Mouse (Mus musculus) ovary, postnatal 36 days (tissue): Measurements from ENCODE around the gene Nek1.

ENCODE experiments used
- DNase-seq: peaks from one replicate; pipeline ENCODE4 v3.0.0; 2022; ENCODE audit warnings: low spot score, mixed read lengths

Nek1 gene

GRCm38 (mm10) chr8:61158540-61158939 is 165.5 kb downstream of the Nek1 start:
- DNase-seq = no peak

DNA sequence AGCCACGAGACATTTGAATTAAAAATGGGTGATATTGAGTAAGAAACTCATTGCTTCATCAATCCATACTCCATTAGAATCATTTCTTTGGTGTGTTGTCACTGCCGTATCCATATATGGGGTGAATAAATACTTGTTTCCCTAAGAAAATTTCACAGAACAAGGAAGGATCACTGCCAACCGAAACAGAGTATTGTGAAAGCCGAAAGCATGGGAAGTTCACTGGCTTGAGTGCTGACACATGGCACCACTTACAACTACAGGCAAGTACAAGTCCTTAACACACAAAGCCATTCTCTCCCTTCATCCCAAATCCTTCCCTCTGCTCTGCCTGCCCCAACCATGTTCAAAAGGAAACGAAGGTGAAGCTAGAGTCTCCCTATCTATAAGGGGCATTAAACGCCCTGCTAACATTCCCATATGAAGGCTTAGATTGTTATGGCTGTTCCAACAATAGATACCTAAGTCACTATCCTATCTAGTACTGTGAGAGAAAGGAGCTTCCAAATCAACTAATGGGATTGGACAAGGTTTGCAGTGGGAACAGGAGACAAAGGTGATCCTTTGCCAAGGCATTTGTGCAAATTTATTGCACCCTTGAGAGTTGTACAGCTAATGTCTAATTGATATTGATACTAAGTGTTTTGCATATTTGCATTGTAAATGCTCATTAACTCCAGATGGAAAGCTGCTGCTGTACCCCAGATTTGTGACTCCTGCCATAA is 168.6 kb downstream of the Nek1 start:
- no peak for DNase-seq

DNA sequence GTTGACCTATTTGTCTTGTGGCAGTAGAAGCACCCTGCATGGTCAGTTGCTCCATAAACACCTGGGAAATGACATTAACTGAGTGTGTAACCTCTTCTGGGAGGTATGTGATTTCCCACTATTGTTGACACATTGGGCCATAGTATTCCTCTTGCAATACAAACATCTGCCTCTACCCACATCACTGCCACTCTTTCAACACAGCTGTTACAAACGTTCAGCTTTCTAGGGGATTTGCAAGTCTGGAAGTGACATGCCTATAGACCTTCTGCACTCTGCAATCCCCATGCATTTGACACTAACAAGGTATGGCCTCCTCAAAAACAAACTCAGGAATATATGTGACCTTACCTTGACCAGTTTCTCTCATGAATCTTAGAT is 169.2 kb downstream of the Nek1 start:
- no peak for DNase-seq

DNA sequence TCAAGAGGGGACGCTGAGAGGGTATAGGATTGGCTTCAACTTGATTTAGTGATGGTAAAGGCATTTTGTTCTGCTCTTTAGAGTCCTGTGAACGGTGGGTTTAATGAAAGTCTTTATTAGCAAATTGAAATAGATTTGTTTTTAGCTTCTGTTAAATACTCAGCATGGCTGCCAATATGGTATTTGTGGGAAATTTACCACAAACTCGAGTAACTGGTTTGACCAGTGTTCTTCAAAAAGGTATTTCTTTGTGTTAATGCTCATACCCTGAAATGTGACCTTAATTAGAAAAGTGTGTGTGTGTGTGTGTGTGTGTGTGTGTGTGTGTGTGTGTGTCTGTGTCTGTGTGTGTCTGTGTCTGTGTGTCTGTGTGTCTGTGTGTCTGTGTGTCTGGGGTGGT is 178.6 kb downstream of the Nek1 start:
- no peak for DNase-seq

DNA sequence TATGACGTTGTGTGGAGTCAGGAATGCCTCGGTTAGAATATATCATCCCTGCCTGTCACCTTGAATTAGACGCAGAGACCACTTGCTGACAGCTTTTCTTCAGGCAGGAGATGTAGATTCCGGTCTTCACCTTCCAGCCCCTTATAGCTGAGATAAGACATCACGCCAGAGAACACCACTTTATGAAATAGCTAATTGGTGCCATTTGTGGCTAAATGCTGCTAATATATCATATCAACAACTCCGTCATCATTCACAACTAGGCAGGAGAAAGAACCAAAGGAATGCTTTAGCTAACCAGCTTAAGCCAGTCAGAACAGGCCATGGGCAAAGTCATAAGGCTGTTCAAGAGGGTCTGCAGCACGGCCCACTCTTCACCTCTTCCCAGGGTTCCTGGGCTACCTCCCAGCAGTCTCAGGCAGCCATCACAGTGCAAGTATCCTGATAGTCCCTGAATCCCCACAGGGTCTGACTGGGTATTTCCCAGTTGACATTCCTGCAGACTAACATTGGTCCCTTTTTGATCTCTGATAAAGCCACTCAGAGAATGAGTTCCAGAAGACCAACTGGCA is 181.0 kb downstream of the Nek1 start:
- DNase-seq = no peak

- no peak for DNase-seq
Measured at GRCm38 (mm10) chr8:61175876-61176275, 182.9 kb downstream of the Nek1 start.

DNA sequence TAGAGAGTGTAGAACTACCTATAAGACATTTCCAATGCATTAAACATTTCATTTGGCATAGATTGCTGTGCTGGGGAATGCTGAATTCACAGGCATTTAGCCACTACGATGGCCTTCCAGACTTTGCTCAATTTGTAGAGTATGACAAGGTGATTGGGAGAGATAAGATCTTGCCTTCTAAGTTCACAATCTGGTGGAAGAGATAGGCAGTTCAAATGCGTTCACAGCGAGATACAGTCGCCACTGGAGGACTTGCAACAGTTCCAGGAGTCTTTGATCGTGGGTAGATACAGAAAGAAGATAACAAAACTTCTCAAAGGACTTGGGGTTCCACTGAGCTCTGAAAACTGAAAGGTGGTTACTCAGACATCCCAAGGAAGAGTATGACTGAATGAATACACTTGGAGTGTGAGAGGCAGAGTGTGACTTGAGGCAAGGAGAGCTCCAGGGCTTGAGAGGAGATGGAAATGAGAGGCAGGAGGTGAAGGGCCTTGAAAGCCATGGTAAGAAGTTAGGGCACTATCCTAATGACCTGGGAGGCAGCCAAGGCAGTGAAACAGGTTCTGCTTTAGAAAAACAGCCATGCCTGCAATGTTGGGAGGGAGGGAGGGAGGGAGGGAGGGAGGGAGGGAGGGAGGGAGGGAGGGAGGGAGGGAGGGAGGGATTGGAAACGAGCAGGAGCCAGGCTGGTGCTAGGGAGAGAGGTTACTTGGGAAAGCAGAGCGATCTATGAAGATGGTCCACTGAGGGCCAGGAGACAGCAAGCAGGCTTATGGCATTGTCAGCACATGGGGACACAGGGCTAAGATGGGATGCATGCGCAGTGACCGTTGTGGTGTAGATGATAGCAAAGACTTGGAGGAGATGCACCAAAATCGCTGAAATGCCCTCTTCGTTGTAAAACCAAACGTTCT is 184.9 kb downstream of the Nek1 start:
- no peak for DNase-seq

DNA sequence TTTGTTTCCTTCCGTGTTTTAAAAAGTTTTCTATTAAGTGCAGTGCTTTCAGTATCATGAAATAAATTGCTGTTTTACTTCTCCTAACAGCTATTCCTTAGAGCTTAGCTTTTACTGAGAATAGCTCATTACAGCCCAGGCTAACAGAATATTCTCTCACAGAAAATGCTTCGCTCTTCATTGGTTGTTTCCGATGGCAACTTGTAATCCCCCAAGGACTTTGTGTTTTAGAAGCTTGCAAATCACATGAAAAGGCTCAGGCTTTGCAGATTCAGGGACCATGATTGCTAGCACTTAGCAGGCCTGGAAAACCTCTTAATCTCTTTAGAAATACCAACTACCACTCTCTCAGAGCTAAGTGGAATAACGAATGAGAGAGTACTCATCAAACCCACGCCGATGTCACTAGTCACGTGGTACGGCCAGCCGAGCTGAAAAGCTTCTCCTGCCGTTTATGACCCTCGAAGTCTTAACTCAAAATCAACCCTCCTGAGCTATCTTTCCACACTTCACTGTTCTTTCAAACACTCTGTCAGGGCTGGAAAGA is 185.7 kb downstream of the Nek1 start:
- no peak for DNase-seq
